Mouse (Mus musculus) thymus, adult 2 months (tissue): ENCODE results near the gene Hps1. TPM values are rescaled to one million over a fixed set of nuclear protein-coding genes. Genes with fewer than 3 reads are reported as not detected.
A peak's percentile ranks its signal among the peaks of the same experiment; 100 is the strongest.
"Not testable (repeated sequence)": the region's sequence is repeated elsewhere in the genome, so short reads cannot be mapped to it uniquely, and the experiment has no call there.

ENCODE experiments used
- DNase-seq: peaks from one replicate; pipeline ENCODE4 v3.0.0; 2021
- H3K27ac ChIP-seq: fragments of 200-500 bp; 2 replicates; pipeline ENCODE4 v1.5.1; 2012; ENCODE audit warnings: low read length, control low read depth; ENCODE audit not compliant: control insufficient read depth, insufficient read depth
- H3K27me3 ChIP-seq: fragments of 200-500 bp; 2 replicates; pipeline ENCODE4 v1.6.1; 2012; ENCODE audit warnings: mild to moderate bottlenecking, low read length, moderate library complexity, mixed read lengths; ENCODE audit not compliant: control insufficient read depth, insufficient read depth
- H3K36me3 ChIP-seq: fragments of 200-500 bp; 2 replicates; pipeline ENCODE4 v1.6.1; 2012; ENCODE audit warnings: mild to moderate bottlenecking, low read length, moderate library complexity; ENCODE audit not compliant: control insufficient read depth, insufficient read depth
- H3K4me1 ChIP-seq: fragments of 200-500 bp; replicated peaks from 2 replicates; pipeline ENCODE4 v1.6.1; 2012; ENCODE audit warnings: low read length; ENCODE audit not compliant: control insufficient read depth, insufficient read depth
- H3K4me3 ChIP-seq: fragments of 200-500 bp; 2 replicates; pipeline ENCODE4 v1.5.1; 2012; ENCODE audit warnings: mild to moderate bottlenecking, low read length, control low read depth, moderate library complexity; ENCODE audit not compliant: control insufficient read depth, insufficient read depth
- CTCF ChIP-seq: fragments of 200-500 bp; IDR thresholded peaks from 2 replicates; pipeline ENCODE4 v1.5.1; 2012; ENCODE audit warnings: mild to moderate bottlenecking, control low read depth, low read length, moderate library complexity, borderline replicate concordance; ENCODE audit not compliant: control insufficient read depth, poor library complexity, insufficient read depth; ENCODE audit errors: extremely low read depth
- POLR2A ChIP-seq: fragments of 200-500 bp; IDR thresholded peaks from 2 replicates; pipeline ENCODE4 v1.6.1; 2012; ENCODE audit warnings: mild to moderate bottlenecking, low read length, control low read depth, moderate library complexity; ENCODE audit not compliant: control insufficient read depth, poor library complexity, insufficient read depth; ENCODE audit errors: extremely low read depth
- WGBS: fragments of 180-500 bp; shearing (Covaris S2); methylation state at CpG from one replicate; pipeline ENCODE4 v1.1.7; 2018; 5-methylcytosine and 5-hydroxymethylcytosine counted together
- polyA plus RNA-seq: library from polyadenylated mRNA; depleted of rRNA; stranded (reverse); fragments of >200 nt; gene quantifications from 2 replicates; pipeline ENCODE4 v1.2.3, GENCODE M21; 2012

Gene Hps1
- polyA plus RNA-seq, 1 experiment = 46.2 TPM

DNA sequence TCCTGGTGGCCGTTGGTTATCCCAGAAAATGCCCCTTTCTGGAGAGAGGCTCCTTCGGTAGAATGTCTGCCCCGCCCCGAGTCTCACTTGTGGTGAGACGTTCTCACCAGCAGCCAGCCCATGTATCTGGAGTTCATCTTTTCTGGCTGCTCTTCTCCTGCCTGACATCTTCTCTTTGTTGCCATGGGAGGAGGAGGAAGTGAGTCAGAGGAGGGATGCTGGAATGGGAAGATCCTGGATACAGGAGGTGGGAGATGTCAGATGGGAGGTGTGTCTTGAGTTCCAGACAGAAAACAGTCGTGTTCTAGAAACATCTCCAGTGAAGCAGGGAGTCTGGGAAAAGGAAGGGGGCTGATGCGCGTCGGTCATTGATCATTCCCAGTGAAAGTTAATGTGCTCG is 29.7 kb upstream of the Hps1 start:
- 93% methylated on average over 10 of the region's 10 CpGs for WGBS
- H3K4me1 ChIP-seq = no peaks in the 10 kb centered on the region
- no peak overlapping the region for H3K4me3 ChIP-seq
- no peak for TF ChIP-seq CTCF
- no peak for TF ChIP-seq POLR2A
- no peaks in the 10 kb centered on the region for H3K27me3 ChIP-seq
- DNase-seq = no peak
- no peaks in the 10 kb centered on the region for H3K36me3 ChIP-seq
- H3K27ac ChIP-seq = no peak overlapping the region

DNA sequence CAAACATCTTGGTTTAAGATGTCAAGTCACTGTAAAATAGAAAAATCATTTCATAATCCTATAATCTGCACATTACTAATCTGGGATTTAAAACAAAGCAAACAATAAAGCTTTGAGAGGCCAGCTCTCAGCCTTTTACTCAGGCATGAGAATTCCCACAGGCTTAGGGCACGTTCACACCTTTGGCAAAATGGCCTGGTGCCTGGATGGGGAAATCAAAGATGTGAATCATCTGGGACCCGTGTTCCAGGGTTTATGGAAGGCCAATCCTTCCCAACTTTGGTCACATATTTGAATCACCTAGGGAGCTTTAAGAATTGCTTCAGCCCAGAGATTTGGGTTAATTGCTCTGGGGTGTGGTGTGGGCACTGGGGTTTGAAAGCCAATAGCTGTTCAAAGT is 18.1 kb upstream of the Hps1 start:
- H3K4me3 ChIP-seq = no peak overlapping the region
- TF ChIP-seq CTCF (no peak), POLR2A (no peak)
- no peaks in the 10 kb centered on the region for H3K36me3 ChIP-seq
- no peak overlapping the region for H3K27ac ChIP-seq
- DNase-seq = no peak
- H3K4me1 ChIP-seq = no peaks in the 10 kb centered on the region
- no peaks in the 10 kb centered on the region; the same call in 1 of the 2 replicates for H3K27me3 ChIP-seq
- 82% methylated on average over 2 of the region's 2 CpGs for WGBS

DNA sequence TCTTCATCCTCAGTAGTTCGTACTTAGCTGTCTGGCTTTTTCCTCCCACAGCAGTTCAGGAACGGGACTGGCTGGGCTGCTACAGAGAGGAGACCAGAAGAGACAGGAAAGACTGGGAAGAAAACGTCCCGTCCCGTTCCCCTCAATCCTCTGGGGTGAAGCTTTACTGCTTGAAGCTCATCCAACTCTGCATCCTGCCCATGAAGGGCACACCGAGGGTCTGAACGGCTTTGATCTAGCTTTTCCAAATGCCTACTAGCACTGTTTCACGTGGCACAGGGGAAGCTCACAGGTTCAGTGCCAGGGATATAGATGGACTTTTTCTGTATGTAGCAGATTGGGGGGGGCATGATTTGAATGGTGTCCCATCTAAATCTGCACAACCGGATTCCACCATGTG is 16.0 kb upstream of the Hps1 start:
- TF ChIP-seq POLR2A (no peak), CTCF (no peak)
- WGBS = 54% methylated on average over 9 of the region's 9 CpGs
- DNase-seq = no peak
- H3K27ac ChIP-seq = no peak overlapping the region
- no peak overlapping the region for H3K4me3 ChIP-seq
- no peaks in the 10 kb centered on the region; the same call in 1 of the 2 replicates for H3K27me3 ChIP-seq
- H3K4me1 ChIP-seq = no peaks in the 10 kb centered on the region
- H3K36me3 ChIP-seq = no peaks in the 10 kb centered on the region

GRCm38 (mm10) chr19:42794914-42795613 is 15.3 kb upstream of the Hps1 start:
- TF ChIP-seq POLR2A (no peak), CTCF (peak; percentile 59; the same call in 1 of the 2 replicates)
- WGBS = 4% methylated on average over 31 of the region's 31 CpGs
- DNase-seq = peak; percentile 82
- H3K27ac ChIP-seq = no peak overlapping the region
- no peaks in the 10 kb centered on the region for H3K4me1 ChIP-seq
- H3K4me3 ChIP-seq = no peak overlapping the region
- H3K36me3 ChIP-seq = no peaks in the 10 kb centered on the region
- no peaks in the 10 kb centered on the region; the same call in 1 of the 2 replicates for H3K27me3 ChIP-seq

DNA sequence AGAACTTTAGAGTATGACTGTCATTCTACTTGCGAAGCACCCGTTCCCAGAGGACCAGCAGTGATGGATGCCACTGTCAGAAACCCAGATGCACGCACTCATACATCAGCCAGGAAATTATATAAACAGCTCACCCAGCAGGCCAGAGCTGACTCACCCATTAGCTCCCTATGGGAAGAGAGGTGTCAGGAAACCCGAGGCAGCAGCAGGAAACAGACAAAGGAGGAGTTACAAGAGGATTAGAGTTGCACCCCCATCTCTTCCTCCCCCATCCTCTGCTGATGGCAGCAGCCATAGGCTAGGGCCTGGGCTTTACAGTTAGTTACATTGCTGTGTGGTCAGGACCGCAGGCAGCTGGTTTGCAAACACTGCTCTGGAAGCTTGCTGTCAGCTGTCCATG is 8.5 kb upstream of the Hps1 start:
- DNase-seq = no peak
- Histone ChIP-seq H3K27ac (no peak overlapping the region), H3K27me3 (no peaks in the 10 kb centered on the region), H3K4me3 (no peak overlapping the region), H3K4me1 (no peaks in the 10 kb centered on the region), H3K36me3 (no peaks in the 10 kb centered on the region)
- TF ChIP-seq POLR2A = no peak
- TF ChIP-seq CTCF = no peak
- 55% methylated on average over 5 of the region's 5 CpGs for WGBS

- no peak for DNase-seq
- Histone ChIP-seq H3K36me3 (no peaks in the 10 kb centered on the region), H3K27ac (no peak overlapping the region), H3K27me3 (no peaks in the 10 kb centered on the region), H3K4me3 (no peak overlapping the region), H3K4me1 (no peaks in the 10 kb centered on the region)
- TF ChIP-seq POLR2A = no peak
- TF ChIP-seq CTCF = no peak
- 86% methylated on average over 8 of the region's 8 CpGs for WGBS
Measured at GRCm38 (mm10) chr19:42785562-42786220, 5.9 kb upstream of the Hps1 start.

- WGBS = 61% methylated on average over 2 of the region's 2 CpGs
Measured at GRCm38 (mm10) chr19:42785129-42785528, 5.4 kb upstream of the Hps1 start.

DNA sequence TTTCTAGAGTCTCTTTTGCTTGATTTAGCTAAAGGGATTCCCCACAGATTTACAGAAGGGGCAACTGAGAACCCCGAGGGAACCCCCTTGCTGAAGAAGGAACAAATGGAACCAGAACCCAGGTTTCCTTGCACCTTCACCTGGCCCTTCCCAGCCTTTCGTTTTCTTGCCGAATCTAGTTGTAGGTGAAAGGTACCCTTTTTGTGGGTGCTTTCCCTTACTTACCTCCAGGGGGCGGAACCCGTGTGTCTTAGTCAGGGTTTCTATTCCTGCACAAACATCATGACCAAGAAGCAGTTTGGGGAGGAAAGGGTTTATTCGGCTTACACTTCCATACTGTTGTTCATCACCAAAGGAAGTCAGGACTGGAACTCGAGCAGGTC is 369 bp upstream of the Hps1 start:
- 30% methylated on average over 7 of the region's 7 CpGs for WGBS
- H3K27me3 ChIP-seq, H3K36me3 ChIP-seq, DNase-seq: not testable (repeated sequence)
- Histone ChIP-seq H3K27ac (0 out of 2 replicates have a peak overlapping the region, but pooled peaks have one; percentile 5), H3K4me3 (peak overlapping the region; percentile 77), H3K4me1 (peaks cover 12% of the 10 kb centered on the region; the same call in 1 of the 2 replicates)

More at GRCm38 (mm10) chr19:42785129-42785528, 5.4 kb upstream of the Hps1 start:
- Histone ChIP-seq H3K27ac (no peak overlapping the region), H3K27me3 (no peaks in the 10 kb centered on the region), H3K36me3 (no peaks in the 10 kb centered on the region), H3K4me3 (no peak overlapping the region), H3K4me1 (peaks cover under 1% of the 10 kb centered on the region; the same call in 1 of the 2 replicates)
- DNase-seq = peak; percentile 24
- TF ChIP-seq POLR2A (no peak), CTCF (no peak)
